Mouse (Mus musculus) embryonic fibroblast, embryonic 13.5 days (primary cell): ENCODE results near the gene Prepl.

Source experiments
- CTCF ChIP-seq: IDR thresholded peaks from 2 replicates; pipeline ENCODE4 v1.5.1; 2011; ENCODE audit warnings: mild to moderate bottlenecking, control low read depth, low read length, moderate library complexity, borderline replicate concordance; ENCODE audit not compliant: insufficient read depth
- POLR2A ChIP-seq: IDR thresholded peaks from 2 replicates; pipeline ENCODE4 v1.6.1; 2011; ENCODE audit warnings: low read depth, mild to moderate bottlenecking, control low read depth, low read length, moderate library complexity

- TF ChIP-seq POLR2A, result no peak
- no peak for TF ChIP-seq CTCF
Observed at GRCm38 (mm10) chr17:85028093-85028739, 61.8 kb downstream of the Prepl start, which contains the start of gene Slc3a1.
